Mouse (Mus musculus) forebrain, embryonic 16.5 days (tissue): ENCODE results near the gene Gm4858. TPM values are rescaled to one million over a fixed set of nuclear protein-coding genes. Genes with fewer than 3 reads are reported as not detected.
A peak's percentile ranks its signal among the peaks of the same experiment; 100 is the strongest.
"Not testable (repeated sequence)": the region's sequence is repeated elsewhere in the genome, so short reads cannot be mapped to it uniquely, and the experiment has no call there.

Experiments used
- ATAC-seq: fragments of 200-750 bp; cut with Nextera tagmentation; 2 replicates; pipeline ENCODE4 v1.8.0; 2017; ENCODE audit warnings: mild to moderate bottlenecking, moderate library complexity
- H3K27ac ChIP-seq: fragments of 300-500 bp; sonication (generic); 2 replicates; pipeline ENCODE4 v1.5.1; 2014; ENCODE audit warnings: low read length, control low read depth
- H3K27me3 ChIP-seq: fragments of 300-500 bp; sonication (generic); replicated peaks from 2 replicates; pipeline ENCODE4 v1.6.1; 2014; ENCODE audit warnings: low read length; ENCODE audit not compliant: control insufficient read depth, insufficient read depth
- H3K36me3 ChIP-seq: fragments of 300-500 bp; sonication (generic); 2 replicates; pipeline ENCODE4 v1.6.1; 2014; ENCODE audit not compliant: control insufficient read depth, insufficient read depth
- H3K4me1 ChIP-seq: fragments of 300-500 bp; sonication (generic); replicated peaks from 2 replicates; pipeline ENCODE4 v1.6.1; 2014; ENCODE audit warnings: low read length; ENCODE audit not compliant: control insufficient read depth, insufficient read depth
- H3K4me2 ChIP-seq: fragments of 300-500 bp; sonication (generic); 2 replicates; pipeline ENCODE4 v1.6.1; 2014; ENCODE audit warnings: mild to moderate bottlenecking, low read length, control low read depth
- H3K4me3 ChIP-seq: fragments of 300-500 bp; sonication (generic); replicated peaks from 2 replicates; pipeline ENCODE4 v1.5.1; 2014; ENCODE audit warnings: mild to moderate bottlenecking, low read length, control low read depth
- H3K9ac ChIP-seq: fragments of 300-500 bp; sonication (generic); replicated peaks from 2 replicates; pipeline ENCODE4 v1.6.1; 2014; ENCODE audit warnings: low read depth, low read length, control low read depth
- H3K9me3 ChIP-seq: fragments of 300-500 bp; sonication (generic); 2 replicates; pipeline ENCODE4 v1.6.1; 2016; ENCODE audit warnings: low read length; ENCODE audit not compliant: control insufficient read depth
- WGBS: fragments of 180-500 bp; shearing (Covaris S2); extraction: QIAGEN DNeasy Blood & Tissue Kit; methylation state at CpG from one replicate; pipeline ENCODE4 v1.1.7; 2014; 5-methylcytosine and 5-hydroxymethylcytosine counted together
- polyA plus RNA-seq: library from polyadenylated mRNA; unstranded; fragments of >200 nt; fragmentation: Nextera tagmentation; extraction: Ambion mirVana; gene quantifications from 2 replicates; pipeline ENCODE4 v1.2.1, GENCODE M21; 2015

Gene Gm4858
- polyA plus RNA-seq: not detected in 2 replicates

- H3K9ac ChIP-seq, H3K4me3 ChIP-seq, H3K9me3 ChIP-seq, H3K4me2 ChIP-seq, H3K4me1 ChIP-seq, H3K36me3 ChIP-seq, H3K27me3 ChIP-seq, ATAC-seq, H3K27ac ChIP-seq: not testable (repeated sequence)
Observed at GRCm38 (mm10) chr3:93068523-93068922, at the start of gene Gm4858. TSS of gene Gm4858 (plus strand) at chr3:93068823.

GRCm38 (mm10) chr3:93018960-93019359 lies 49.7 kb upstream of the Gm4858 start, which contains the start of gene Lce1m:
TSS of gene Lce1m (minus strand) at chr3:93019060.
- 95% methylated on average over 2 of the region's 2 CpGs for WGBS
- H3K4me1 ChIP-seq: no peaks in the 10 kb centered on the region
- H3K36me3 ChIP-seq: no peaks in the 10 kb centered on the region
- no peaks in the 10 kb centered on the region for H3K27me3 ChIP-seq
- H3K4me3 ChIP-seq: no peak within 1 kb of the TSS
- no peaks in the 10 kb centered on the region for H3K9me3 ChIP-seq
- H3K4me2 ChIP-seq: no peak within 1 kb of the TSS
- no peak within 1 kb of the TSS for H3K27ac ChIP-seq
- H3K9ac ChIP-seq: no peak within 1 kb of the TSS
- ATAC-seq: no peak

- Histone ChIP-seq H3K27ac (no peak overlapping the region), H3K4me1 (no peaks in the 10 kb centered on the region), H3K36me3 (no peaks in the 10 kb centered on the region), H3K4me2 (no peak overlapping the region), H3K9ac (no peak overlapping the region), H3K4me3 (no peak overlapping the region), H3K9me3 (no peaks in the 10 kb centered on the region), H3K27me3 (no peaks in the 10 kb centered on the region)
- no peak for ATAC-seq
- 91% methylated on average over 1 of the region's 1 CpGs for WGBS
Observed at GRCm38 (mm10) chr3:93021171-93021570, 47.5 kb upstream of the Gm4858 start.

GRCm38 (mm10) chr3:93023411-93024184 lies 45.0 kb upstream of the Gm4858 start:
- H3K27ac ChIP-seq: no peak overlapping the region
- ATAC-seq: no peak
- no peak overlapping the region for H3K4me3 ChIP-seq
- H3K27me3 ChIP-seq: no peaks in the 10 kb centered on the region
- no peaks in the 10 kb centered on the region for H3K36me3 ChIP-seq
- no peak overlapping the region for H3K4me2 ChIP-seq
- 87% methylated on average over 3 of the region's 3 CpGs for WGBS
- no peak overlapping the region for H3K9ac ChIP-seq
- no peaks in the 10 kb centered on the region for H3K4me1 ChIP-seq
- no peaks in the 10 kb centered on the region for H3K9me3 ChIP-seq

- no peaks in the 10 kb centered on the region for H3K4me1 ChIP-seq
- ATAC-seq: no peak
- no peak overlapping the region for H3K4me3 ChIP-seq
- no peak overlapping the region for H3K9ac ChIP-seq
- no peak overlapping the region for H3K27ac ChIP-seq
- H3K27me3 ChIP-seq: no peaks in the 10 kb centered on the region
- H3K9me3 ChIP-seq: no peaks in the 10 kb centered on the region
- 89% methylated on average over 2 of the region's 2 CpGs for WGBS
- no peaks in the 10 kb centered on the region for H3K36me3 ChIP-seq
- H3K4me2 ChIP-seq: no peak overlapping the region
Observed at GRCm38 (mm10) chr3:93025486-93025885, 43.1 kb upstream of the Gm4858 start.

- Histone ChIP-seq H3K4me3 (no peak overlapping the region), H3K4me1 (no peaks in the 10 kb centered on the region), H3K9ac (no peak overlapping the region), H3K36me3 (no peaks in the 10 kb centered on the region), H3K27me3 (no peaks in the 10 kb centered on the region), H3K27ac (no peak overlapping the region), H3K9me3 (no peaks in the 10 kb centered on the region), H3K4me2 (no peak overlapping the region)
- 49% methylated on average over 5 of the region's 5 CpGs for WGBS
- ATAC-seq: peak; percentile 95
Observed at GRCm38 (mm10) chr3:93031450-93031849, 37.2 kb upstream of the Gm4858 start.

GRCm38 (mm10) chr3:93050182-93050581 lies 18.4 kb upstream of the Gm4858 start:
- WGBS: 93% methylated on average over 1 of the region's 1 CpGs

GRCm38 (mm10) chr3:93052826-93053474 lies 15.7 kb upstream of the Gm4858 start:
- H3K4me2 ChIP-seq: no peak overlapping the region
- H3K9ac ChIP-seq: no peak overlapping the region
- no peak overlapping the region for H3K27ac ChIP-seq
- no peak for ATAC-seq
- H3K4me3 ChIP-seq: no peak overlapping the region
- WGBS: 59% methylated on average over 10 of the region's 10 CpGs
- H3K9me3 ChIP-seq: no peaks in the 10 kb centered on the region
- H3K27me3 ChIP-seq: no peaks in the 10 kb centered on the region
- no peaks in the 10 kb centered on the region for H3K36me3 ChIP-seq
- H3K4me1 ChIP-seq: no peaks in the 10 kb centered on the region

More at GRCm38 (mm10) chr3:93050182-93050581, 18.4 kb upstream of the Gm4858 start:
- Histone ChIP-seq H3K9ac (no peak overlapping the region), H3K36me3 (no peaks in the 10 kb centered on the region), H3K4me2 (no peak overlapping the region), H3K9me3 (no peaks in the 10 kb centered on the region), H3K4me3 (no peak overlapping the region), H3K27ac (no peak overlapping the region), H3K27me3 (no peaks in the 10 kb centered on the region), H3K4me1 (no peaks in the 10 kb centered on the region)
- ATAC-seq: no peak

GRCm38 (mm10) chr3:93086631-93087030 lies 18.0 kb downstream of the Gm4858 start:
- ATAC-seq: no peak
- Histone ChIP-seq H3K36me3 (no peaks in the 10 kb centered on the region), H3K4me1 (no peaks in the 10 kb centered on the region), H3K27me3 (no peaks in the 10 kb centered on the region), H3K4me2 (no peak overlapping the region), H3K27ac (no peak overlapping the region), H3K9me3 (no peaks in the 10 kb centered on the region), H3K9ac (no peak overlapping the region), H3K4me3 (no peak overlapping the region)
- WGBS: 81% methylated on average over 2 of the region's 2 CpGs
